Mouse (Mus musculus): ENCODE measurements around the gene Chsy1. TPM values are rescaled to one million over a fixed set of nuclear protein-coding genes. Genes with fewer than 3 reads are reported as not detected.

The Chsy1 gene
- polyA plus RNA-seq, 1 experiment from 2014 or later, result 26.7 TPM

DNA sequence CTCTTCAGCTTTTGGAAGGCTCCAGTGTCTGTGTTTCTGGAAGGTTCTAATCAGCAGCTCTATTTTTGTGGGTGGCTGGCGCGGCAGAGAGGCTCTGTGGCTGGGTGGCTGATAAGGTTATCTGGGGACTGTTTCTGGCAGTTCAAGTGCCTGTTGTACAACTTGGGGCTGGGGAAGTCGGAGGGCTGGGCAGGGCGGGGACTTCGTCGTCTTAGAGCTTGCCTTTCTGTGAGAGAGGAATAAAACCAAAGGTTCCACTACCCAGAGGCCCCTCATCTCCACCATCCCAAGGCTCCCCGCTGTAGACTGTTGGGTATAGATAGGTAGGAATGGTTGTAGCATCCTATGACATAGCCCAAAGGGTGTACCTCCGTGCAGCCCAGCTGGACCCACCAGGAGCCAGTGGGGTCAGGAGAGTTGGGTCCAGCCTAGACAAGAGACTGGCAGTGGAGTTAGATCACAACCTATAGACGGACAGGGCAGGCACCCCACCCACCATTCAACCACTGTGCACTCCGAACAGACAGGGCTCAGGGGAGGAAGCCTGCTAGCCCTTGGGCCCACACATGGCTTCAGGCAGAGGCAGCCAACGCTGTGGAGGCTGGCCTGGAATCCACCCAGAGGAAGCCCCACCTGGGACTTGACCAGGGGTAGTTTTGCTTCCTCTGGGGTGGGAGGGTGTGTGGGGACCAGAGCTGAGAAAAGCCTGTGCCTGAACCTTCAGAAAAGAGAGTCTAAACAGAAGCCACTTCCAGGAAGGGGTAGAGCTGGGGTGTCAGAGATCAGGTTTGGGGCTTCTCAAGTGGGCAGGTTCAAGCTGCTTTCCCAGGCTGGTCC lies 87.5 kb downstream of the Chsy1 start:
- no peak overlapping the region for H3K4me2 ChIP-seq (ENCODE audit: low read depth, low read length)
- WGBS, result 83% methylated on average over 11 of the region's 11 CpGs
- no peak for DNase-seq (ENCODE audit: low spot score)

GRCm38 (mm10) chr7:66198416-66198815 lies 89.1 kb downstream of the Chsy1 start:
- DNase-seq (ENCODE audit: low spot score) (peak; percentile 30), ATAC-seq (replicated peaks; ENCODE audit: insufficient number of reproducible peaks, low FRiP score, low TSS enrichment, low read depth) (no peak)
- 68% methylated on average over 10 of the region's 10 CpGs for WGBS
- no peaks in the 10 kb centered on the region for H3K27me3 ChIP-seq (ENCODE audit: control insufficient read depth, insufficient read depth, low read length)
- no peaks in the 10 kb centered on the region for H3K36me3 ChIP-seq (replicated peaks; ENCODE audit: control insufficient read depth, insufficient read depth, low read depth, low read length)
- no peaks in the 10 kb centered on the region for H3K4me1 ChIP-seq (ENCODE audit: control insufficient read depth, insufficient read depth, low read length)
- H3K4me3 ChIP-seq (ENCODE audit: low read depth, low read length), result no peak overlapping the region
- no peak overlapping the region for H3K27ac ChIP-seq (replicated peaks; ENCODE audit: low read depth, low read length)
- H3K9me3 ChIP-seq (replicated peaks; ENCODE audit: control insufficient read depth, low read length), result no peaks in the 10 kb centered on the region
- no peak overlapping the region for H3K4me2 ChIP-seq (ENCODE audit: low read depth, low read length)
- H3K9ac ChIP-seq (replicated peaks; ENCODE audit: low read length), result no peak overlapping the region

More for the DNA sequence above, 87.5 kb downstream of the Chsy1 start:
- ATAC-seq (replicated peaks; ENCODE audit: insufficient number of reproducible peaks, low FRiP score, low TSS enrichment, low read depth), result no peak
- H3K27me3 ChIP-seq (ENCODE audit: control insufficient read depth, insufficient read depth, low read length), result no peaks in the 10 kb centered on the region
- H3K4me3 ChIP-seq (ENCODE audit: low read depth, low read length), result no peak overlapping the region
- no peaks in the 10 kb centered on the region for H3K9me3 ChIP-seq (replicated peaks; ENCODE audit: control insufficient read depth, low read length)
- no peak overlapping the region for H3K27ac ChIP-seq (replicated peaks; ENCODE audit: low read depth, low read length)
- H3K36me3 ChIP-seq (replicated peaks; ENCODE audit: control insufficient read depth, insufficient read depth, low read depth, low read length), result no peaks in the 10 kb centered on the region
- no peaks in the 10 kb centered on the region for H3K4me1 ChIP-seq (ENCODE audit: control insufficient read depth, insufficient read depth, low read length)
- no peak overlapping the region for H3K9ac ChIP-seq (replicated peaks; ENCODE audit: low read length)

DNA sequence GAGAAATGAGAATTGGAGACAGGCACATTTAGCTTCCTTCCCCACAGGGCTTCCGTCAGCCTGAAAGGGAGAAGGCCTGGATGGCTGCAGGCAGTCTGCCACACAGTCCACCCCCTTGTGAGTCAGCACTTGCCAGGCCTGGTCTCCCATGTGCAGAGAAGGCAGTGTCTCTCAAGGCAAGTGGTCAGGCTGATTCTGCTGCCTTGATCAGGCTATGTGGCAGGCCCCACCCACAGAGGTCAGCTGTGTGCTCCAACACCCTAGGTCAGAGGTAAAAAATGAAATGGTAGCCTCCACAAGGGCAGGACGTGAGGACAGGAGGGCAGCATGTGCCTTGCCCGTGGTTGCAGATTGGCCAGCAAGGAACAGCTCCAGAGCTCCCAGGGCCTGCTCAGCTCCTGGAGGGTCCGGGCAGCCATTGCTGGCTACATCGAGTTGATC lies 90.1 kb downstream of the Chsy1 start:
- 65% methylated on average over 5 of the region's 5 CpGs for WGBS
- Histone ChIP-seq H3K4me2 (ENCODE audit: low read depth, low read length) (no peak overlapping the region), H3K27ac (replicated peaks; ENCODE audit: low read depth, low read length) (0 out of 2 replicates have a peak overlapping the region, but pooled peaks have one; percentile 6), H3K9me3 (replicated peaks; ENCODE audit: control insufficient read depth, low read length) (no peaks in the 10 kb centered on the region), H3K27me3 (ENCODE audit: control insufficient read depth, insufficient read depth, low read length) (no peaks in the 10 kb centered on the region), H3K4me1 (ENCODE audit: control insufficient read depth, insufficient read depth, low read length) (no peaks in the 10 kb centered on the region), H3K36me3 (replicated peaks; ENCODE audit: control insufficient read depth, insufficient read depth, low read depth, low read length) (no peaks in the 10 kb centered on the region), H3K4me3 (ENCODE audit: low read depth, low read length) (no peak overlapping the region), H3K9ac (replicated peaks; ENCODE audit: low read length) (no peak overlapping the region; the same call in 1 of the 2 replicates)
- ATAC-seq (replicated peaks; ENCODE audit: insufficient number of reproducible peaks, low FRiP score, low TSS enrichment, low read depth) (0 out of 2 replicates have a peak, but pooled peaks have one; percentile 41), DNase-seq (ENCODE audit: low spot score) (no peak)

GRCm38 (mm10) chr7:66200383-66200782 lies 91.1 kb downstream of the Chsy1 start:
- ATAC-seq (replicated peaks; ENCODE audit: insufficient number of reproducible peaks, low FRiP score, low TSS enrichment, low read depth) (no peak), DNase-seq (ENCODE audit: low spot score) (no peak)

DNA sequence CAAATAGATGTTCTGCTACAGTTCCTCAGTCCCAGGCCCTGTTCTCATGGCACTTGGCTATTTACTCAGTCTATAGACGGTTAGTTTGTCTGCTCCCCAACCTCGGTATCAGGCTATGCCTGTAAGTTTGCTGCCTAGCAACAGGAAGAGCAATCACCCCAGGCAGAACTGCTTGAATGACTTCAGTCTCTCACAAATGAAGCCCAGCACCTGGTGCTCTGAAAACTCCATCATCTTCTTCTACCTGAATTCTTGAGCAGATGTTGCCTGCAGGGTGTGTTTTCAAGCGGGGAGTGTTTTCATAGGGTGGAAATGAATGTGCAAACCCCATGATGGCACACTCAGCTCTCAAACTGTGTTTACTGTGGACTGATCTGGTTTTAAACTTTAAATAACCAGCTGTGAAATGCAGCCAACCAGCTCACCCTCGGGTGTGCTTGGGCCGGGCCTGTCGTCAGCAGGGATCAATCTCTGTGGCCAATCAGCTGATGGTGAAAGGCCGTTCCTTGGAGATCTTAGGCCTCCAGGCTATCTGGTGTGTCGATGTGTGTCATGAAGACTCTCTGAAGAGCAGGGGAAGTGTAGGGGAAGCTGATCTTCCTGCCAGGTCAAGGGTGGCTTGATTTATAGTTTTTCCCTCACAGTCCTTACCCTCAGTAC lies 91.6 kb downstream of the Chsy1 start:
- H3K36me3 ChIP-seq (replicated peaks; ENCODE audit: control insufficient read depth, insufficient read depth, low read depth, low read length), result no peaks in the 10 kb centered on the region
- H3K4me3 ChIP-seq (ENCODE audit: low read depth, low read length), result no peak overlapping the region
- H3K27me3 ChIP-seq (ENCODE audit: control insufficient read depth, insufficient read depth, low read length), result no peaks in the 10 kb centered on the region
- H3K27ac ChIP-seq (replicated peaks; ENCODE audit: low read depth, low read length), result no peak overlapping the region
- no peak overlapping the region for H3K9ac ChIP-seq (replicated peaks; ENCODE audit: low read length)
- no peaks in the 10 kb centered on the region for H3K9me3 ChIP-seq (replicated peaks; ENCODE audit: control insufficient read depth, low read length)
- no peak for ATAC-seq (replicated peaks; ENCODE audit: insufficient number of reproducible peaks, low FRiP score, low TSS enrichment, low read depth)
- no peaks in the 10 kb centered on the region for H3K4me1 ChIP-seq (ENCODE audit: control insufficient read depth, insufficient read depth, low read length)
- peak; percentile 19 for DNase-seq (ENCODE audit: low spot score)
- no peak overlapping the region for H3K4me2 ChIP-seq (ENCODE audit: low read depth, low read length)
- WGBS, result 37% methylated on average over 8 of the region's 8 CpGs

More at GRCm38 (mm10) chr7:66200383-66200782, 91.1 kb downstream of the Chsy1 start:
- no peak overlapping the region for H3K4me3 ChIP-seq (ENCODE audit: low read depth, low read length)
- H3K9ac ChIP-seq (replicated peaks; ENCODE audit: low read length), result no peak overlapping the region
- no peak overlapping the region for H3K4me2 ChIP-seq (ENCODE audit: low read depth, low read length)
- H3K4me1 ChIP-seq (ENCODE audit: control insufficient read depth, insufficient read depth, low read length), result no peaks in the 10 kb centered on the region
- H3K9me3 ChIP-seq (replicated peaks; ENCODE audit: control insufficient read depth, low read length), result no peaks in the 10 kb centered on the region
- WGBS, result 79% methylated on average over 3 of the region's 3 CpGs
- no peak overlapping the region for H3K27ac ChIP-seq (replicated peaks; ENCODE audit: low read depth, low read length)
- no peaks in the 10 kb centered on the region for H3K36me3 ChIP-seq (replicated peaks; ENCODE audit: control insufficient read depth, insufficient read depth, low read depth, low read length)
- no peaks in the 10 kb centered on the region for H3K27me3 ChIP-seq (ENCODE audit: control insufficient read depth, insufficient read depth, low read length)

DNA sequence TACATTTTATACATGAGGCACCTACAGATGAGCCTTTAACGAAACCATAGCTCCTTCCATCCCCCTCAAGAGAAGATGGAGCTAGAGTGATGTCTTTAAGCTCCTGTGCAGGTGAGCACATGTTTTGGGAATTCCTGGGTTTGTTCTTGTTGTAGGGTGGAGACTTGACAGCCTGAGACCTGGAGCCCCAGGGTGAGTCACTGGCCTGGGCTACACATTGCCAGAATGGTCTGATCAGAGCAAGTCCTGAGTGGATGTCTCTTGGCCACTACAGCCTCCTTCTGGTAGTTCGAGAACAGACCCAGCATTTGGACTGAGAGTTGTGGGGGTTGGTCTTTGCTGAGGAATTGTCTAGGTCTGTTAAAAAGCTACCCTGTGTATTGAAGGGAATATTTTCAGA lies 92.3 kb downstream of the Chsy1 start:
- WGBS, result 93% methylated on average over 2 of the region's 2 CpGs
- DNase-seq (ENCODE audit: low spot score) (no peak), ATAC-seq (replicated peaks; ENCODE audit: insufficient number of reproducible peaks, low FRiP score, low TSS enrichment, low read depth) (no peak)
- no peak overlapping the region for H3K27ac ChIP-seq (replicated peaks; ENCODE audit: low read depth, low read length)
- no peak overlapping the region for H3K4me2 ChIP-seq (ENCODE audit: low read depth, low read length)
- no peak overlapping the region for H3K4me3 ChIP-seq (ENCODE audit: low read depth, low read length)
- no peaks in the 10 kb centered on the region for H3K4me1 ChIP-seq (ENCODE audit: control insufficient read depth, insufficient read depth, low read length)
- H3K36me3 ChIP-seq (replicated peaks; ENCODE audit: control insufficient read depth, insufficient read depth, low read depth, low read length), result no peaks in the 10 kb centered on the region
- H3K9me3 ChIP-seq (replicated peaks; ENCODE audit: control insufficient read depth, low read length), result no peaks in the 10 kb centered on the region
- no peaks in the 10 kb centered on the region for H3K27me3 ChIP-seq (ENCODE audit: control insufficient read depth, insufficient read depth, low read length)
- no peak overlapping the region for H3K9ac ChIP-seq (replicated peaks; ENCODE audit: low read length)

DNA sequence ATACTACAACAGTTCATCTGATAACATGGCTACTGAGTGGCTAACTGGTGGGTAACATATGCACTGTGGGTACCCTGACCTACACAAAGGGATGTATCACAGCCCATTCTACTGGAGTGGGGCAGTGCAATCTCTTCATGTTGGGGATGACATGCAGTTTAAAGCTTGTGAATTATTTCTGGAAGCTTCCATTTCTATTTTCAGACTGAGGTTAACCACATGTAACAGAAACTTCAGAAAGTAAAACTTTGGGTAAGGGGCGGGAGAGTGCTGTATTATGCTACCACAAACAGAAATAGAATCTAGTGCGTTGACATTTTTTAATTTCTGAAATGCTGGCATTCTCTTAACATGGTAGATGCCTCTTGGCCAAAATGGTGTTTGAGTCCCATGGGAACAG lies 100.6 kb downstream of the Chsy1 start:
- Histone ChIP-seq H3K27ac (replicated peaks; ENCODE audit: low read depth, low read length) (no peak overlapping the region), H3K27me3 (ENCODE audit: control insufficient read depth, insufficient read depth, low read length) (no peaks in the 10 kb centered on the region), H3K4me1 (ENCODE audit: control insufficient read depth, insufficient read depth, low read length) (no peaks in the 10 kb centered on the region), H3K4me3 (ENCODE audit: low read depth, low read length) (no peak overlapping the region), H3K9me3 (replicated peaks; ENCODE audit: control insufficient read depth, low read length) (no peaks in the 10 kb centered on the region), H3K36me3 (replicated peaks; ENCODE audit: control insufficient read depth, insufficient read depth, low read depth, low read length) (no peaks in the 10 kb centered on the region), H3K9ac (replicated peaks; ENCODE audit: low read length) (no peak overlapping the region), H3K4me2 (ENCODE audit: low read depth, low read length) (no peak overlapping the region)
- ATAC-seq (replicated peaks; ENCODE audit: insufficient number of reproducible peaks, low FRiP score, low TSS enrichment, low read depth) (no peak), DNase-seq (ENCODE audit: low spot score) (no peak)
- WGBS, result 83% methylated on average over 2 of the region's 2 CpGs

DNA sequence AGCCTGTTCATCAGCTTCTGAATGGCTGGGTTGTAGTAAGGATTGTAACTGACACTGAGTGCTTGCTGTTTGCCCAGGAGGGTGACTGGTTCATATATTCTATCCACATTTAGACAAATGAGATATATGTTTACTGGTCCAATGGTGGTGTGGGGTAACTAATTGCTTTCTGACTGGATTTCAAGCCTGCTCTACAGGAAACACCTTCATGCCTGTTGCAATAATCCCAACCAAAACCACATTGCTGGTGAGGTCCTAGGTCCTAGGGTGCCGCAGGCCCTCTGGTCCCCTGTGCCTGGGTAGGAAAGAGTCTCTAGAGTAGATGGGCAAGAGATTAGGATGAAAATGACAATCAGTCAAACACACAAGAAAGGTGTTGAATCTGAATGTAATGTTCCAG lies 103.6 kb downstream of the Chsy1 start:
- no peaks in the 10 kb centered on the region for H3K9me3 ChIP-seq (replicated peaks; ENCODE audit: control insufficient read depth, low read length)
- no peaks in the 10 kb centered on the region for H3K36me3 ChIP-seq (replicated peaks; ENCODE audit: control insufficient read depth, insufficient read depth, low read depth, low read length)
- H3K4me1 ChIP-seq (ENCODE audit: control insufficient read depth, insufficient read depth, low read length), result no peaks in the 10 kb centered on the region
- H3K4me2 ChIP-seq (ENCODE audit: low read depth, low read length), result no peak overlapping the region
- DNase-seq (ENCODE audit: low spot score), result no peak
- H3K27ac ChIP-seq (replicated peaks; ENCODE audit: low read depth, low read length), result no peak overlapping the region
- no peak overlapping the region for H3K4me3 ChIP-seq (ENCODE audit: low read depth, low read length)
- ATAC-seq (replicated peaks; ENCODE audit: insufficient number of reproducible peaks, low FRiP score, low TSS enrichment, low read depth), result no peak
- no peak overlapping the region for H3K9ac ChIP-seq (replicated peaks; ENCODE audit: low read length)
- WGBS, result 81% methylated on average over 1 of the region's 1 CpGs
- no peaks in the 10 kb centered on the region for H3K27me3 ChIP-seq (ENCODE audit: control insufficient read depth, insufficient read depth, low read length)

All from embryonic facial prominence, embryonic 11.5 days (tissue).